Mouse (Mus musculus) testis, adult 2 months (tissue): ENCODE results near the gene As3mt.

Experiments used
- CTCF ChIP-seq: fragments of 200-500 bp; IDR thresholded peaks from 2 replicates; pipeline ENCODE4 v1.5.1; 2012; ENCODE audit warnings: low read depth, mild to moderate bottlenecking, inconsistent platforms, low read length, moderate library complexity; ENCODE audit not compliant: control insufficient read depth, insufficient read depth, insufficient replicate concordance
- POLR2A ChIP-seq: fragments of 200-500 bp; IDR thresholded peaks from 2 replicates; pipeline ENCODE4 v1.6.1; 2012; ENCODE audit warnings: low read depth, mild to moderate bottlenecking, inconsistent platforms, low read length, moderate library complexity; ENCODE audit not compliant: control insufficient read depth

- TF ChIP-seq CTCF = peak; percentile 33; the same call in 1 of the 2 replicates
- no peak for TF ChIP-seq POLR2A
These were observed 34.3 kb downstream of the As3mt start for GRCm38 (mm10) chr19:46741574-46741973.
